Mouse (Mus musculus) adrenal gland, postnatal 4 days (tissue): ENCODE results near the gene 4933411K16Rik. TPM values are rescaled to one million over a fixed set of nuclear protein-coding genes. Genes with fewer than 3 reads are reported as not detected.
A peak's percentile ranks its signal among the peaks of the same experiment; 100 is the strongest.
"Not testable (repeated sequence)": the region's sequence is repeated elsewhere in the genome, so short reads cannot be mapped to it uniquely, and the experiment has no call there.

Source experiments
- DNase-seq, 2 experiments: peaks; one replicate each; pipeline ENCODE4 v3.0.0; 2021 to 2022; ENCODE audit warnings: low spot score in 2 of 2, mixed read lengths in 2 of 2
- total RNA-seq, 2 experiments: library from RNA; stranded (reverse); gene quantifications; 2 replicates each; pipeline ENCODE4 v1.2.3; 2021

The 4933411K16Rik gene
- total RNA-seq, 2 experiments from 2014 or later = 1.5 to 1.6 TPM

- DNase-seq = no peak
Measured at GRCm38 (mm10) chr19:42075051-42075450, 23.0 kb downstream of the 4933411K16Rik start.

DNA sequence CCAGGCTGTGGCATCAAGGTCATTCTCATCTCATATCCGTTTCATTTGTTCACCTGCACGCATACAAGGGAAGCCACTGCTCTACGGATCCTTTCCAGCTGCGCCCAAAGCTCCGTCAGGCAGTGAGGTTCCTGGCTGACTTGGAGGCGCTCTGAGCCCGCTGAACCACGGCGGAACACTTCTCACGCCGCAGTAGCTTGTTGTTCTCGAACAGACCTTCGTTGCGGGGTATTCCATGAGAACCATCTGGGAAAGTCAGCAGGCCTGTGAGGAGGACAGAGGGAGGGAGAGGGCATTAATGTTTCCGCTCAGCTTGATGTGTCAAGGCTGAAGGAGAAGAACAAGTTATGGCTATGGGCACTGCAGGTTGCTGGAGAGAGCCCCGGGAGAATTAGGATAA, 23.9 kb downstream of the 4933411K16Rik start:
- DNase-seq = no peak

- no peak for DNase-seq
Measured at GRCm38 (mm10) chr19:42078566-42078965, 26.5 kb downstream of the 4933411K16Rik start.

GRCm38 (mm10) chr19:42079006-42079405, 27.0 kb downstream of the 4933411K16Rik start:
- DNase-seq = no peak

DNA sequence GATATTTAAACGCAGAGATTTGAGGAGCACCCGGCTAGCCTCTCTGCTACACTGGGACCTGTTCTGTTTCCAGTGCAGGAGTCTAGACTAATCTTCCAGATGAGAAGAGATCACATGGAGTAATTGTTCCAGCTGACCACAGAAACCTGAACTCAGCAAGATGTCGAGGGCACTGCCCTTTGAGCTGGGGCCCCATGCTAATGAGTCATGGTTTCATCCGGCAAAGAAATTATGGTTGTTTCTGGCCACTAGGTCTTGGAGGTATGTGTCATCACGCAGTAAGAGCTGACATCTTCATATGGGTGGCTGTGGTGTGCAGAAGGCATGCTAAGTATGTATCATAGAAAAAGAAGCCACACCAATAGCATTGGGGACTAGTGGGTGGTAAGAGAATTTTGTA, 27.9 kb downstream of the 4933411K16Rik start:
- no peak for DNase-seq

DNA sequence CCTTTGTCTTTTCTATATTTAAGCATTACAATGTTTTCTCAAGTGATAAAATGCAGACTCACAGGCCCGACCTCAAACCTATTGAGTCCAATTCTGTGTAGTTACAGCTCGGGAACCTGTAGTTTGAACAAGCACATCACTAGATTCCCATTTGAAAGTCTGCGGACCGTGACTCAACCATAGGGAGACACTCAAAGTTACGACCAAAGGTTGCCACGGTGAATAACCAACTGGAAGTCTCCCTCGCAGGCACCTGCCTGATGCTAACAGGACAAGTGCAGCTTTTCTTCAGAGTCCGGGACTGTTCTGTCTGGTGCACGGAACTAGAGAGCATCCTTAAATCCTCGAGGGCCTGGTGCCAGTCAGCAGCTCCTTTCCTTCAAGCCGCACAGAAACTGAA, 28.4 kb downstream of the 4933411K16Rik start:
- DNase-seq = no peak

GRCm38 (mm10) chr19:42081613-42082012, 29.6 kb downstream of the 4933411K16Rik start:
- DNase-seq = not testable (repeated sequence)

- DNase-seq = no peak
Measured at GRCm38 (mm10) chr19:42085690-42086089, 33.6 kb downstream of the 4933411K16Rik start.

GRCm38 (mm10) chr19:42086166-42086565, 34.1 kb downstream of the 4933411K16Rik start, which contains the start of gene Morn4:
Gene Morn4 (minus strand): TSS chr19:42086357.
- DNase-seq = peak; percentile 74 to 76

DNA sequence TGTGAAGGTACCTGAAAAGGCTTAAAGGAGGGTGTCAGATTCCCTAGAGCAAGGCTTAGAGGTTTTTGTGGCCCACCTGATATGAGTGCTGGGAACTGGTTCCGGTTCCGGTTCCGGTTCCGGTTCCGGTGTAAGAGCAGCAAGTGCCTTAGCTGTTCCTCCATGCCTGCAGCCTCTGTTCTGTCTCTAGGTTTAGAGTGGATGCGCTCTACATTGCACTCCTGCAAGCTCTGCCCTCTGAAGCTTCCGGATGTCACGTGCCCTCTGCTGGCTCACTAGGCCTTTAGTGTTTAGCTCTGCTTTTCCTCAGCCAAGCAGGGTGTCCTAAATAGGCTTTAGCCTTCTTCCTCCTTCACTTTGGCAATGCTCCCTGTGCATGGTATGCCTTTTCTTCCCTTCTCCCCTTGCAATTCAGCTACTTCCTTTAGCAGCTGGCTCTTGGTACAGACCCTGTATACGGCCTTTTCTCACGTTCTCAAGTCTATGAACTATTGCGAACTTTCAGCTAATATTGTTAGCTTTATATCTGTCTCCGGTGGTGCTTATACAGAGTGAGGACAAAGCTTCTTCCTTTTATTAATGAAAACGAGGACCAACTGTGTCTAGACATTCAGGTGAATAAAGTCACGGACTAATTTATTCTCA, 37.2 kb downstream of the 4933411K16Rik start:
- DNase-seq = peak in 1 of 2 experiments; percentile 16

DNA sequence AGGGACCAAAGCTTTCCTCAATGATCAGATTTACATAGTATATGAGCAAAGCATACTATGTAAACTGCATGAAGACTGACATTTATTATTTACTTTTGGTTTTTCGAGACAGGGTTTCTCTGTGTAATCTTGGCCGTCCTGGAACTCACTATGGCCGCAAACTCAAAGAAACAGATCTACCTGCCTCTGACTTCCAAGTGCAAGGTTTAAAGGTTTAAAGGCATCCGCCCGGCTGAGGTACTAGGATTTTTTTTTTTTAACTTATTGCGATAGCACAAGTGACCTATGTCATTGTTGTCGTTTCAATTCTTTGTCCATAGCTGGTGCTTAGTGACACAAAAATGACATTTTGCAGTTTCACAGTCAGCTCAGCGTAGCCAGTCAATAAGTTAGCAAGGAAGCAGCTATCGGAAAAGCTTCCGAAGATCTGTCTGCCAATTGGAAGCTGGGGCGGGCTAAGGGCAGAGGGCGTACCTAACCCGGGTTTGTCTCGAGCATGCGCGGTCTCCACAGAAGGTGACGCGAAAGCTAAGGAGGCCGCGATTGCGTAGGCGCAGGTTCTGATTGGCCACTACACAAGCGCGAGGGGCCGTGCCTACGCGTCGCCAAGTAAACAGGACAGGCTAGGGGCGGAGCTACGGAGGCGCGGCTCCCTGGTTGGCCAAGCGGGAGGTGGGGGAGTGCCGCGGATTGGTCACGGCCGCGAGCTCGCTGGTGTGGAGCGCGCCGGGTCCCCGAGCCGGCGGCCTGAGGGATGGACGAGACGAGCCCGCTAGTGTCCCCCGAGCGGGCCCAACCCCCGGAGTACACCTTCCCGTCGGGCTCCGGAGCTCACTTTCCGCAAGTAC, 37.9 kb downstream of the 4933411K16Rik start, which contains the start of gene Pi4k2a:
Pi4k2a (plus strand) TSS at position 723 of the 848 bp plus-strand sequence.
- DNase-seq = peak; percentile 91 to 98

- DNase-seq = no peak
Measured at GRCm38 (mm10) chr19:42090637-42091141, 38.6 kb downstream of the 4933411K16Rik start.

DNA sequence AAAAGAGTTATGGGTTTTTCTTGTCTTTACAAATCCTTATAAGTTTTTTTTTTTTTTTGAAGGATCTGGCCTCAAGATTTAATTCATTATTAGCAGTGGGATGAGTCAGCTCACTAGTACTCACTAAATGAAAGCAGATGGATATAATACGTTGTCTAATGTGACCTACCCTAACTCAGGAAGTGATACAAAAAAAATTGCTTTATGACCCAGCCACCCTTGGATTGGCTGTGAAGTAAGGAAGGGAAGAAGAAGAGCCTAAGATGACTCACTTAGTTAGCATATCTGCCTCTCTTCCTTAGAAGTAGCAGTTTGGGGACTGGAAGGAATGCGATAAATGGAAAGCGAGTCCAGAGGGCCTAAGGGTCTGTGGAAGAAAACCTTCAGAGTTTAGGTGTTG, 47.4 kb downstream of the 4933411K16Rik start:
- DNase-seq = no peak

Other genes with a start within 250 kb of the 4933411K16Rik start
- 10 to 100 TPM; 11.9 to 12.2 TPM for gene Frat1, start 222.3 kb upstream of the 4933411K16Rik start, total RNA-seq
- 1 to 10 TPM; 7.5 to 9.3 TPM for gene Frat2, start 204.1 kb upstream of the 4933411K16Rik start, total RNA-seq
- gene Rrp12, start 156.1 kb upstream of the 4933411K16Rik start, total RNA-seq = 10 to 100 TPM; 13.2 to 13.4 TPM
- gene Pgam1, start 140.3 kb upstream of the 4933411K16Rik start, total RNA-seq = 100 to 1,000 TPM; 411 to 420 TPM
- gene Exosc1, start 118.8 kb upstream of the 4933411K16Rik start, total RNA-seq = 10 to 100 TPM; 30.1 to 33.8 TPM
- gene Zdhhc16, start 118.8 kb upstream of the 4933411K16Rik start, total RNA-seq = 10 to 100 TPM; 43.4 to 48.4 TPM
- gene Mms19, start 71.1 kb upstream of the 4933411K16Rik start, total RNA-seq = 10 to 100 TPM; 34.3 to 44.5 TPM
- 10 to 100 TPM; 21.6 to 22.4 TPM for gene Ubtd1, start 70.5 kb upstream of the 4933411K16Rik start, total RNA-seq
- gene Ankrd2, start 16.2 kb upstream of the 4933411K16Rik start, total RNA-seq = 1 to 10 TPM in 1 of 2 experiments, under 1 TPM in 1; 0.36 to 2.8 TPM
- 10 to 100 TPM; 21.5 to 22.6 TPM for gene Hoga1, start 6.6 kb upstream of the 4933411K16Rik start, total RNA-seq
- gene Morn4, start 34.1 kb downstream of the 4933411K16Rik start, total RNA-seq = 10 to 100 TPM; 15.0 to 16.0 TPM
- gene Pi4k2a, start 38.2 kb downstream of the 4933411K16Rik start, total RNA-seq = 10 to 100 TPM; 37.5 to 42.3 TPM
- gene Avpi1, start 76.8 kb downstream of the 4933411K16Rik start, total RNA-seq = 10 to 100 TPM; 15.1 to 15.3 TPM
- 10 to 100 TPM; 45.5 to 47.2 TPM for gene Marveld1, start 95.2 kb downstream of the 4933411K16Rik start, total RNA-seq
- 10 to 100 TPM; 61.4 to 63.9 TPM for gene Zfyve27, start 111.7 kb downstream of the 4933411K16Rik start, total RNA-seq
- gene Sfrp5, start 150.0 kb downstream of the 4933411K16Rik start, total RNA-seq = 1 to 10 TPM; 6.2 to 6.9 TPM
- gene Golga7b, start 195.3 kb downstream of the 4933411K16Rik start, total RNA-seq = 1 to 10 TPM; 2.3 to 3.4 TPM